Mouse (Mus musculus): ENCODE measurements around the gene Sgip1. TPM values are rescaled to one million over a fixed set of nuclear protein-coding genes. Genes with fewer than 3 reads are reported as not detected.
A peak's percentile ranks its signal among the peaks of the same experiment; 100 is the strongest.

The Sgip1 gene
- polyA plus RNA-seq, 1 experiment: not detected

- no peak for TF ChIP-seq POLR2A (IDR thresholded peaks at IDR 0.05; ENCODE audit: insufficient read depth, low read depth, low read length)
- TF ChIP-seq CTCF (IDR thresholded peaks at IDR 0.05; ENCODE audit: insufficient read depth, low read depth, low read length): no peak
- H3K27ac ChIP-seq (ENCODE audit: insufficient read depth, low read depth, low read length): no peak overlapping the region
- H3K4me3 ChIP-seq (ENCODE audit: insufficient read depth, low read depth, low read length): no peak overlapping the region
- WGBS: 95% methylated on average over 3 of the region's 3 CpGs
- H3K4me1 ChIP-seq (ENCODE audit: control insufficient read depth, insufficient read depth, low read length): no peaks in the 10 kb centered on the region
Measured at GRCm38 (mm10) chr4:102730976-102731375, 10.1 kb upstream of the Sgip1 start.

- 74% methylated on average over 9 of the region's 9 CpGs for WGBS
- no peaks in the 10 kb centered on the region for H3K4me1 ChIP-seq (ENCODE audit: control insufficient read depth, insufficient read depth, low read length)
- TF ChIP-seq CTCF (IDR thresholded peaks at IDR 0.05; ENCODE audit: insufficient read depth, low read depth, low read length): no peak
- TF ChIP-seq POLR2A (IDR thresholded peaks at IDR 0.05; ENCODE audit: insufficient read depth, low read depth, low read length): no peak
- H3K27ac ChIP-seq (ENCODE audit: insufficient read depth, low read depth, low read length): no peak overlapping the region
- no peak overlapping the region for H3K4me3 ChIP-seq (ENCODE audit: insufficient read depth, low read depth, low read length)
Measured at GRCm38 (mm10) chr4:102734022-102734657, 7.0 kb upstream of the Sgip1 start.

GRCm38 (mm10) chr4:102753334-102754090 is 12.4 kb downstream of the Sgip1 start:
- H3K27ac ChIP-seq (ENCODE audit: insufficient read depth, low read depth, low read length): no peak overlapping the region
- H3K4me1 ChIP-seq (ENCODE audit: control insufficient read depth, insufficient read depth, low read length): no peaks in the 10 kb centered on the region
- no peak for TF ChIP-seq CTCF (IDR thresholded peaks at IDR 0.05; ENCODE audit: insufficient read depth, low read depth, low read length)
- TF ChIP-seq POLR2A (IDR thresholded peaks at IDR 0.05; ENCODE audit: insufficient read depth, low read depth, low read length): no peak
- WGBS: 80% methylated on average over 3 of the region's 3 CpGs
- H3K4me3 ChIP-seq (ENCODE audit: insufficient read depth, low read depth, low read length): no peak overlapping the region

GRCm38 (mm10) chr4:102759095-102759890 is 18.2 kb downstream of the Sgip1 start:
- Histone ChIP-seq H3K4me1 (ENCODE audit: control insufficient read depth, insufficient read depth, low read length) (0 out of 2 replicates have a peak, but pooled peaks cover 3% of the 10 kb centered on the region), H3K4me3 (ENCODE audit: insufficient read depth, low read depth, low read length) (peak overlapping the region; percentile 90), H3K27ac (ENCODE audit: insufficient read depth, low read depth, low read length) (peak overlapping the region; percentile 99)
- TF ChIP-seq POLR2A (IDR thresholded peaks at IDR 0.05; ENCODE audit: insufficient read depth, low read depth, low read length) (peak; percentile 11), CTCF (IDR thresholded peaks at IDR 0.05; ENCODE audit: insufficient read depth, low read depth, low read length) (no peak)
- under 1% methylated on average over 41 of the region's 41 CpGs for WGBS

GRCm38 (mm10) chr4:102760042-102760821 is 19.1 kb downstream of the Sgip1 start:
- under 1% methylated on average over 25 of the region's 25 CpGs for WGBS
- 0 out of 2 replicates have a peak, but pooled peaks cover 3% of the 10 kb centered on the region for H3K4me1 ChIP-seq (ENCODE audit: control insufficient read depth, insufficient read depth, low read length)
- peak overlapping the region; percentile 90 for H3K4me3 ChIP-seq (ENCODE audit: insufficient read depth, low read depth, low read length)
- TF ChIP-seq CTCF (IDR thresholded peaks at IDR 0.05; ENCODE audit: insufficient read depth, low read depth, low read length): no peak
- peak; percentile 75 for TF ChIP-seq POLR2A (IDR thresholded peaks at IDR 0.05; ENCODE audit: insufficient read depth, low read depth, low read length)
- H3K27ac ChIP-seq (ENCODE audit: insufficient read depth, low read depth, low read length): peak overlapping the region; percentile 99

GRCm38 (mm10) chr4:102762075-102762474 is 21.0 kb downstream of the Sgip1 start:
- WGBS: 36% methylated on average over 7 of the region's 7 CpGs
- Histone ChIP-seq H3K27ac (ENCODE audit: insufficient read depth, low read depth, low read length) (0 out of 2 replicates have a peak overlapping the region, but pooled peaks have one; percentile 37), H3K4me1 (ENCODE audit: control insufficient read depth, insufficient read depth, low read length) (0 out of 2 replicates have a peak, but pooled peaks cover 3% of the 10 kb centered on the region), H3K4me3 (ENCODE audit: insufficient read depth, low read depth, low read length) (no peak overlapping the region)
- no peak for TF ChIP-seq CTCF (IDR thresholded peaks at IDR 0.05; ENCODE audit: insufficient read depth, low read depth, low read length)
- no peak for TF ChIP-seq POLR2A (IDR thresholded peaks at IDR 0.05; ENCODE audit: insufficient read depth, low read depth, low read length)

- 51% methylated on average over 1 of the region's 1 CpGs for WGBS
- H3K27ac ChIP-seq (ENCODE audit: insufficient read depth, low read depth, low read length): no peak overlapping the region
- H3K4me3 ChIP-seq (ENCODE audit: insufficient read depth, low read depth, low read length): no peak overlapping the region
- H3K4me1 ChIP-seq (ENCODE audit: control insufficient read depth, insufficient read depth, low read length): peaks cover 9% of the 10 kb centered on the region
- TF ChIP-seq CTCF (IDR thresholded peaks at IDR 0.05; ENCODE audit: insufficient read depth, low read depth, low read length) (no peak), POLR2A (IDR thresholded peaks at IDR 0.05; ENCODE audit: insufficient read depth, low read depth, low read length) (no peak)
Measured at GRCm38 (mm10) chr4:102769070-102769469, 28.0 kb downstream of the Sgip1 start.

GRCm38 (mm10) chr4:102769936-102770335 is 28.8 kb downstream of the Sgip1 start:
- Histone ChIP-seq H3K4me3 (ENCODE audit: insufficient read depth, low read depth, low read length) (no peak overlapping the region), H3K27ac (ENCODE audit: insufficient read depth, low read depth, low read length) (no peak overlapping the region), H3K4me1 (ENCODE audit: control insufficient read depth, insufficient read depth, low read length) (peaks cover 11% of the 10 kb centered on the region)
- WGBS: 72% methylated on average over 6 of the region's 6 CpGs
- TF ChIP-seq CTCF (IDR thresholded peaks at IDR 0.05; ENCODE audit: insufficient read depth, low read depth, low read length): no peak
- no peak for TF ChIP-seq POLR2A (IDR thresholded peaks at IDR 0.05; ENCODE audit: insufficient read depth, low read depth, low read length)
